Mouse (Mus musculus) lung, embryonic 16.5 days (tissue): Measurements from ENCODE around the gene Tln2. TPM values are rescaled to one million over a fixed set of nuclear protein-coding genes. Genes with fewer than 3 reads are reported as not detected.

Source experiments
- ATAC-seq: fragments of 200-750 bp; cut with Nextera tagmentation; 2 replicates; pipeline ENCODE4 v1.8.0; 2017; ENCODE audit warnings: low read depth, mild to moderate bottlenecking, moderate library complexity
- H3K27ac ChIP-seq: fragments of 300-500 bp; sonication (generic); 2 replicates; pipeline ENCODE4 v1.5.1; 2014; ENCODE audit warnings: mild to moderate bottlenecking, control low read depth, low read length
- H3K27me3 ChIP-seq: fragments of 300-500 bp; sonication (generic); 2 replicates; pipeline ENCODE4 v1.6.1; 2014; ENCODE audit warnings: low read depth, low read length, mixed read lengths; ENCODE audit not compliant: control insufficient read depth, insufficient read depth
- H3K36me3 ChIP-seq: fragments of 300-500 bp; sonication (generic); 2 replicates; pipeline ENCODE4 v1.6.1; 2014; ENCODE audit warnings: low read length; ENCODE audit not compliant: control insufficient read depth, insufficient read depth
- H3K4me1 ChIP-seq: fragments of 300-500 bp; sonication (generic); replicated peaks from 2 replicates; pipeline ENCODE4 v1.6.1; 2014; ENCODE audit warnings: low read length, mixed read lengths; ENCODE audit not compliant: control insufficient read depth, insufficient read depth
- H3K4me2 ChIP-seq: fragments of 300-500 bp; sonication (generic); 2 replicates; pipeline ENCODE4 v1.6.1; 2014; ENCODE audit warnings: low read depth, low read length, control low read depth
- H3K4me3 ChIP-seq: fragments of 300-500 bp; sonication (generic); 2 replicates; pipeline ENCODE4 v1.5.1; 2014; ENCODE audit warnings: mild to moderate bottlenecking, low read length, control low read depth
- H3K9ac ChIP-seq: fragments of 300-500 bp; sonication (generic); 2 replicates; pipeline ENCODE4 v1.6.1; 2014; ENCODE audit warnings: low read length, control low read depth
- H3K9me3 ChIP-seq: fragments of 300-500 bp; sonication (generic); 2 replicates; pipeline ENCODE4 v1.6.1; 2016; ENCODE audit warnings: low read length; ENCODE audit not compliant: control insufficient read depth
- WGBS: fragments of 180-500 bp; shearing (Covaris S2); extraction: QIAGEN DNeasy Blood & Tissue Kit; methylation state at CpG from one replicate; pipeline ENCODE4 v1.1.7; 2014; 5-methylcytosine and 5-hydroxymethylcytosine counted together
- polyA plus RNA-seq: library from polyadenylated mRNA; unstranded; fragments of >200 nt; fragmentation: Nextera tagmentation; extraction: Ambion mirVana; gene quantifications from 2 replicates; pipeline ENCODE4 v1.2.1, GENCODE M21; 2015

Tln2 gene
- polyA plus RNA-seq, 1 experiment from 2014 or later: 9.9 TPM

- H3K27me3 ChIP-seq: no peaks in the 10 kb centered on the region
- no peaks in the 10 kb centered on the region for H3K9me3 ChIP-seq
- H3K27ac ChIP-seq: no peak overlapping the region
- no peak overlapping the region for H3K9ac ChIP-seq
- no peak overlapping the region for H3K4me2 ChIP-seq
- H3K4me3 ChIP-seq: no peak overlapping the region
- H3K36me3 ChIP-seq: no peaks in the 10 kb centered on the region
- no peaks in the 10 kb centered on the region for H3K4me1 ChIP-seq
- 68% methylated on average over 6 of the region's 6 CpGs for WGBS
- no peak for ATAC-seq
Observed at GRCm38 (mm10) chr9:67418092-67418491, 141.4 kb downstream of the Tln2 start.

- no peaks in the 10 kb centered on the region for H3K36me3 ChIP-seq
- no peak overlapping the region for H3K9ac ChIP-seq
- H3K27me3 ChIP-seq: no peaks in the 10 kb centered on the region
- no peaks in the 10 kb centered on the region for H3K4me1 ChIP-seq
- no peak overlapping the region for H3K4me3 ChIP-seq
- no peak for ATAC-seq
- H3K4me2 ChIP-seq: no peak overlapping the region
- H3K9me3 ChIP-seq: no peaks in the 10 kb centered on the region
- 71% methylated on average over 2 of the region's 2 CpGs for WGBS
- H3K27ac ChIP-seq: no peak overlapping the region
Observed at GRCm38 (mm10) chr9:67410667-67411066, 148.8 kb downstream of the Tln2 start.

GRCm38 (mm10) chr9:67404736-67405135, 154.8 kb downstream of the Tln2 start:
- 66% methylated on average over 7 of the region's 7 CpGs for WGBS
- no peaks in the 10 kb centered on the region for H3K36me3 ChIP-seq

GRCm38 (mm10) chr9:67399563-67399962, 159.9 kb downstream of the Tln2 start:
- Histone ChIP-seq H3K9me3 (no peaks in the 10 kb centered on the region), H3K4me2 (no peak overlapping the region), H3K9ac (no peak overlapping the region), H3K27ac (no peak overlapping the region), H3K4me1 (no peaks in the 10 kb centered on the region), H3K4me3 (no peak overlapping the region), H3K27me3 (no peaks in the 10 kb centered on the region), H3K36me3 (no peaks in the 10 kb centered on the region)
- WGBS: 87% methylated on average over 6 of the region's 6 CpGs
- no peak for ATAC-seq

More at GRCm38 (mm10) chr9:67404736-67405135, 154.8 kb downstream of the Tln2 start:
- ATAC-seq: no peak
- Histone ChIP-seq H3K4me3 (no peak overlapping the region), H3K9ac (no peak overlapping the region), H3K27ac (no peak overlapping the region), H3K27me3 (no peaks in the 10 kb centered on the region), H3K9me3 (no peaks in the 10 kb centered on the region), H3K4me2 (no peak overlapping the region), H3K4me1 (no peaks in the 10 kb centered on the region)

- no peak overlapping the region for H3K4me2 ChIP-seq
- H3K4me3 ChIP-seq: no peak overlapping the region
- H3K36me3 ChIP-seq: no peaks in the 10 kb centered on the region
- no peaks in the 10 kb centered on the region for H3K4me1 ChIP-seq
- 64% methylated on average over 3 of the region's 3 CpGs for WGBS
- peak; percentile 43; the same call in 1 of the 2 replicates for ATAC-seq
- no peaks in the 10 kb centered on the region for H3K9me3 ChIP-seq
- no peak overlapping the region for H3K9ac ChIP-seq
- no peak overlapping the region for H3K27ac ChIP-seq
- no peaks in the 10 kb centered on the region for H3K27me3 ChIP-seq
Observed at GRCm38 (mm10) chr9:67397756-67398155, 161.7 kb downstream of the Tln2 start.

- no peak for ATAC-seq
Observed at GRCm38 (mm10) chr9:67396446-67396845, 163.1 kb downstream of the Tln2 start.

GRCm38 (mm10) chr9:67384028-67384590, 175.4 kb downstream of the Tln2 start:
- H3K36me3 ChIP-seq: no peaks in the 10 kb centered on the region
- H3K4me2 ChIP-seq: no peak overlapping the region
- no peak overlapping the region for H3K27ac ChIP-seq
- no peak overlapping the region for H3K9ac ChIP-seq
- no peaks in the 10 kb centered on the region for H3K9me3 ChIP-seq
- WGBS: 83% methylated on average over 9 of the region's 9 CpGs
- no peaks in the 10 kb centered on the region for H3K27me3 ChIP-seq
- ATAC-seq: no peak
- no peaks in the 10 kb centered on the region for H3K4me1 ChIP-seq
- H3K4me3 ChIP-seq: no peak overlapping the region

More at GRCm38 (mm10) chr9:67396446-67396845, 163.1 kb downstream of the Tln2 start:
- H3K36me3 ChIP-seq: no peaks in the 10 kb centered on the region
- H3K27ac ChIP-seq: no peak overlapping the region
- H3K4me2 ChIP-seq: no peak overlapping the region
- H3K4me3 ChIP-seq: no peak overlapping the region
- no peaks in the 10 kb centered on the region for H3K27me3 ChIP-seq
- no peak overlapping the region for H3K9ac ChIP-seq
- H3K4me1 ChIP-seq: no peaks in the 10 kb centered on the region
- 83% methylated on average over 3 of the region's 3 CpGs for WGBS
- H3K9me3 ChIP-seq: no peaks in the 10 kb centered on the region

- no peak for ATAC-seq
- Histone ChIP-seq H3K4me2 (no peak overlapping the region), H3K4me3 (no peak overlapping the region), H3K36me3 (no peaks in the 10 kb centered on the region), H3K27me3 (no peaks in the 10 kb centered on the region), H3K9ac (no peak overlapping the region), H3K4me1 (no peaks in the 10 kb centered on the region), H3K9me3 (no peaks in the 10 kb centered on the region), H3K27ac (no peak overlapping the region)
- WGBS: 29% methylated on average over 5 of the region's 5 CpGs
Observed at GRCm38 (mm10) chr9:67380095-67380494, 179.4 kb downstream of the Tln2 start.

GRCm38 (mm10) chr9:67378772-67379171, 180.7 kb downstream of the Tln2 start:
- Histone ChIP-seq H3K9me3 (no peaks in the 10 kb centered on the region), H3K4me1 (no peaks in the 10 kb centered on the region), H3K9ac (no peak overlapping the region), H3K27ac (no peak overlapping the region), H3K4me2 (no peak overlapping the region), H3K27me3 (no peaks in the 10 kb centered on the region), H3K36me3 (no peaks in the 10 kb centered on the region), H3K4me3 (no peak overlapping the region)
- ATAC-seq: no peak
- WGBS: 89% methylated on average over 5 of the region's 5 CpGs

GRCm38 (mm10) chr9:67368078-67368477, 191.4 kb downstream of the Tln2 start:
- WGBS: 91% methylated on average over 3 of the region's 3 CpGs
- H3K4me3 ChIP-seq: no peak overlapping the region
- H3K27ac ChIP-seq: no peak overlapping the region
- no peaks in the 10 kb centered on the region for H3K27me3 ChIP-seq
- peaks cover 5% of the 10 kb centered on the region; the same call in 1 of the 2 replicates for H3K9me3 ChIP-seq
- no peak overlapping the region for H3K9ac ChIP-seq
- no peak for ATAC-seq
- H3K36me3 ChIP-seq: no peaks in the 10 kb centered on the region
- no peak overlapping the region for H3K4me2 ChIP-seq
- H3K4me1 ChIP-seq: no peaks in the 10 kb centered on the region
